16 mouse cellular contexts compared by ENCODE assay signal in genomic region chr5:73189443-73190160, GRCm38 (mm10).
DNase-seq lines count a peak whose midpoint lies in the region; ATAC-seq lines count a peak whose summit lies in the region.
"Had no signal": no experiment of that assay in that cellular context is flagged by ENCODE, and none has a peak within 500 bp of the region (broad histone marks: within the 10 kb centered on the region; RNA-seq: fewer than 3 reads in every experiment).

No protein-coding gene starts in this region.

- H3K9me3 ChIP-seq in heart, embryonic 11.5 days (replicated peaks; ENCODE audit: control insufficient read depth, low read length), result no peaks in the 10 kb centered on the region
- H3K9me3 ChIP-seq in neural tube, embryonic 13.5 days, result no peaks in the 10 kb centered on the region
- no peaks in the 10 kb centered on the region for H3K9me3 ChIP-seq in neural tube, embryonic 15.5 days (replicated peaks)
- no peaks in the 10 kb centered on the region for H3K9me3 ChIP-seq in liver, embryonic 13.5 days (replicated peaks)
- H3K9me3 ChIP-seq: limb, embryonic 10.5 days had no signal

- no peak for ATAC-seq in heart, embryonic 11.5 days (replicated peaks; ENCODE audit: insufficient number of reproducible peaks, low FRiP score, low TSS enrichment)
- 0 out of 2 replicates have a peak, but pooled peaks have one; percentile 23 for ATAC-seq in neural tube, embryonic 13.5 days (ENCODE audit: low read depth)
- ATAC-seq in neural tube, embryonic 15.5 days (ENCODE audit: low FRiP score), result no peak
- ATAC-seq in liver, embryonic 13.5 days (ENCODE audit: low read depth), result no peak
- ATAC-seq in megakaryocyte progenitor cell, adult 5-6 weeks (replicated peaks; ENCODE audit: poor library complexity), result no peak
- no peak for ATAC-seq in megakaryocyte-erythroid progenitor cell, adult 5-6 weeks (replicated peaks; ENCODE audit: low FRiP score, low TSS enrichment, poor library complexity, severe bottlenecking)

- peaks cover 4% of the 10 kb centered on the region; the same call in 1 of the 2 replicates for H3K36me3 ChIP-seq in heart, embryonic 11.5 days (ENCODE audit: control insufficient read depth, insufficient read depth, low read length)
- H3K36me3 ChIP-seq in neural tube, embryonic 13.5 days, result peaks cover 14% of the 10 kb centered on the region; the same call in 1 of the 2 replicates
- peaks cover 4% of the 10 kb centered on the region; the same call in 1 of the 2 replicates for H3K36me3 ChIP-seq in neural tube, embryonic 15.5 days
- H3K36me3 ChIP-seq in liver, embryonic 13.5 days, result peaks cover 32% of the 10 kb centered on the region

- peaks cover 33% of the 10 kb centered on the region for H3K4me1 ChIP-seq in heart, embryonic 11.5 days (ENCODE audit: control insufficient read depth, insufficient read depth, low read length)
- peaks cover 9% of the 10 kb centered on the region; the same call in 1 of the 2 replicates for H3K4me1 ChIP-seq in neural tube, embryonic 13.5 days (replicated peaks)
- H3K4me1 ChIP-seq in neural tube, embryonic 15.5 days, result no peaks in the 10 kb centered on the region
- peaks cover 77% of the 10 kb centered on the region for H3K4me1 ChIP-seq in liver, embryonic 13.5 days (replicated peaks)

- H3K27ac ChIP-seq in heart, embryonic 11.5 days (ENCODE audit: low read depth, low read length), result no peak overlapping the region
- no peak overlapping the region for H3K27ac ChIP-seq in neural tube, embryonic 13.5 days (replicated peaks)
- H3K27ac ChIP-seq in neural tube, embryonic 15.5 days (replicated peaks), result no peak overlapping the region
- peak overlapping the region; percentile 86 for H3K27ac ChIP-seq in liver, embryonic 13.5 days
- H3K27ac ChIP-seq: kidney, postnatal 0 days; limb, embryonic 10.5 days; macrophage had no signal

- H3K4me3 ChIP-seq in heart, embryonic 11.5 days (ENCODE audit: low read depth, low read length), result peak overlapping the region; percentile 27
- no peak overlapping the region for H3K4me3 ChIP-seq in neural tube, embryonic 13.5 days
- H3K4me3 ChIP-seq in neural tube, embryonic 15.5 days (replicated peaks), result no peak overlapping the region
- peak overlapping the region; percentile 70 for H3K4me3 ChIP-seq in liver, embryonic 13.5 days (replicated peaks)
- H3K4me3 ChIP-seq: limb, embryonic 10.5 days had no signal

- no peak for DNase-seq in heart, postnatal 4 days
- DNase-seq in liver, embryonic 13.5 days, result no peak
- DNase-seq in layer of hippocampus, adult 11-12 months (ENCODE audit: low spot score), result no peak
- DNase-seq: B cell, adult 2 months; cerebellum, adult 2 months; heart, postnatal 14 days; retina, postnatal 1 day; spleen, adult 18-20 months had no signal

- 87% methylated on average over 9 of the region's 9 CpGs for WGBS in heart, embryonic 11.5 days (ENCODE audit: insufficient replicate concordance)
- WGBS in neural tube, embryonic 13.5 days, result 74% methylated on average over 9 of the region's 9 CpGs
- WGBS in neural tube, embryonic 15.5 days, result 75% methylated on average over 9 of the region's 9 CpGs
- 73% methylated on average over 9 of the region's 9 CpGs for WGBS in liver, embryonic 13.5 days (ENCODE audit: insufficient replicate concordance)

- H3K4me2 ChIP-seq in heart, embryonic 11.5 days, result peak overlapping the region; percentile 42
- H3K4me2 ChIP-seq in neural tube, embryonic 13.5 days, result no peak overlapping the region
- no peak overlapping the region for H3K4me2 ChIP-seq in neural tube, embryonic 15.5 days
- H3K4me2 ChIP-seq in liver, embryonic 13.5 days, result peak overlapping the region; percentile 75

- no peak overlapping the region for H3K9ac ChIP-seq in heart, embryonic 11.5 days (ENCODE audit: low read depth, low read length)
- no peak overlapping the region for H3K9ac ChIP-seq in neural tube, embryonic 13.5 days
- no peak overlapping the region for H3K9ac ChIP-seq in neural tube, embryonic 15.5 days (replicated peaks)
- H3K9ac ChIP-seq in liver, embryonic 13.5 days, result peak overlapping the region; percentile 74

- H3K27me3 ChIP-seq in heart, embryonic 11.5 days (ENCODE audit: control insufficient read depth, insufficient read depth, low read length), result no peaks in the 10 kb centered on the region
- no peaks in the 10 kb centered on the region for H3K27me3 ChIP-seq in neural tube, embryonic 13.5 days
- no peaks in the 10 kb centered on the region for H3K27me3 ChIP-seq in neural tube, embryonic 15.5 days (replicated peaks)
- H3K27me3 ChIP-seq in liver, embryonic 13.5 days, result no peaks in the 10 kb centered on the region

Comparison
In these comparisons a context has a peak if more than half of its experiments do, and no peak if none do; other contexts are left out.
1. H3K4me2 ChIP-seq: peak in heart, embryonic 11.5 days (single experiment) and liver, embryonic 13.5 days (single experiment); none in neural tube, embryonic 13.5 days (single experiment) and neural tube, embryonic 15.5 days (single experiment).
2. H3K4me3 ChIP-seq: peak in heart, embryonic 11.5 days (single experiment) and liver, embryonic 13.5 days (single experiment); none in neural tube, embryonic 13.5 days (single experiment) and neural tube, embryonic 15.5 days (single experiment).